Mouse (Mus musculus) right cerebral cortex, postnatal 4 days (tissue): ENCODE measurements around the gene Tmem210.

Source experiments
- DNase-seq: peaks from one replicate; pipeline ENCODE4 v3.0.0-alpha.2; 2022

Tmem210 gene

DNA sequence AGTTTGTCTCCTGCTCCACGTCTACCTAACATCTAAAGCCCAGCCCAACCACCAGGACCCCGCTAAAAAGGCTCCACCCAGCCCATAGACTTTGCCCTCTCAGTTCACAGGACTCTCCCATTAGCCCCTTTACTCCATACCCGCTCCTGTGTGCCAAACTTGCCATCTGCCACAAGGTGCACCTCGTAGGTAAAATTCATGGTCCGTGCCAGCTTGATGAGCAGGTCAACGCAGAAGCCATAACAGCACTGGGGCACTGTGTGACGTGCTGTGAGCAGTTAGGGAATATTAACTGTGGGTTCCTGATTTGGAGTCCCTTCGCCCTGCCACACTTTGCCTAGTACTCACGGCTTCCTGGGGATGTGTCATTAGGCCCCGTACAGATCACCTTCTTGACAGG, 10.1 kb downstream of the Tmem210 start:
- no peak for DNase-seq

DNA sequence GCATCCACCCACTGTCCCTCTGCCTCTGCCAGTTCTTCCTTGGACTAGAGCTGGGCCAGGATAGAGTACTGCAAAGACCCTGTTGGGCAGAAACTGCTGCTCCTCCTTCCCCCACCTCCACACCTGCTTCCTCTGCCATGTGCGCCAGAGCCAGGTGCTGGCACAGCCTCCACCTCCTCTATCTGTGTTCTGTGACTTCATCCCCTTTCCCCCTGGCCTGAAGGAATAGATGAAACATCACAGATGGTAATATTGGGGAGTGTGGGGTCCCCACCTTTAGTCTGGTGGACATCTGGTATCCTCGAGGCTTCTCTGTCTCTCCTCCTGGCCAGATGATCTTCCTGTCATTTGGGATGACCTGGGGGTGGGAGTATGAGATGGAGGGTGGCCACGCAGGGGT, 15.5 kb downstream of the Tmem210 start:
- no peak for DNase-seq

GRCm38 (mm10) chr2:25303931-25304656, 16.1 kb downstream of the Tmem210 start:
- no peak for DNase-seq

- peak; percentile 52 for DNase-seq
Observed at GRCm38 (mm10) chr2:25304657-25305541, 17.0 kb downstream of the Tmem210 start.

DNA sequence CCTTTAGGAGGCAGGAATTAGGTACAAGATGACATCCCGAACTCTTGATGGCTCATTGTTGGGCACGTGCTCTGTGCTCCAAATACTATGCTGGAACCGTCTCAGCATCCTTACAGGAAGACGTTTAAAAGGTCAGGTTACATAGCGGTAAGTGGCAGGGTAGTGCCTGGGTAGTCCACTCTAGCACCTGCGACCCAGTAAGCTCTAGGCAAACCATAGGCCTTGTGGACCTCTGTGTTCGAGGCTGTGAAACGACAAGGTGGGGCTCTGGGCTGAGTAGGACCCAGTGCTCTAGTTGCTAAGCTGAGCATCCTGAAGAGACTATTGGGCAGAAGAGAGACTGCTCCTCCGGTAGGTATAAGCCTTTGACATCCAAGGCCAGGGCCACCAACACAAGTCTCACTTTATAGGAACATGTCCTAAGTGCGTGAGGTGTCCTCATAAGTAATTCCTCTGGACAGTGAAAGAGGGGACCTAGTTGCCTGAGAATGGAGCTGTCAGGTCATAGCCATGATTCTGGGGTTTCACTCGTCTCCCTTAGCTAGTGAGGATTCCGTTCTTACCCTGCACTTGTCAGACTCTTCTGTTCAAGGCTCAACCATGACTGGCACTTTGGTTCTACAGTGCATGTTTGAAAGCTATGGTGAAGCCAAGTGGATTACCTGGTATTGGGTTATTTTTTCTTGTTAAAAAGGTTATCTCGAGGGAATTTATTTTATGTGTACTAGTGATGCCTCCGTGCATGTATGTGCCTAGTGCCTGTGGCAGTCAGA, 17.8 kb downstream of the Tmem210 start:
- DNase-seq = no peak

DNA sequence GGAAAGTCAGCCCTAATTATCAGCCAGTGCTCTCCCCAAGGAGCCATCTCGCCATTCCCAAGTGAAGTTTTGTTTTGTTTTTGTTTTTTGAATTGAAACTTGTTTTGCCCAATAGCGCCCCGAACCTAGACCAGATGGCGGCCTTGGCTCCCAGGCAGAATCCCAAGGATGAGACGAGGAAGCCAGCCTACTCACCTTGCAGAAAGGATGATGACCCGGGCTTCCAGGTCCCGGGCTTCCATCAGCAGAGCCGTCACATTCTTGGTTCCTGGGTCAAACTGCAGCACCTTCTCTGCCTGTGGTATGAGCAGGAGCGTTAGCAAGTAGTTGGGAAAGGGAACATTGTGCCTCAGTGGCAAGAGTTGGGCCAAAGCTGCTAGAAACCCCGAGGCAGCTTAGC, 22.2 kb downstream of the Tmem210 start:
- no peak for DNase-seq

GRCm38 (mm10) chr2:25310969-25311368, 23.0 kb downstream of the Tmem210 start:
- no peak for DNase-seq

- no peak for DNase-seq
Observed at GRCm38 (mm10) chr2:25311491-25311891, 23.5 kb downstream of the Tmem210 start.

GRCm38 (mm10) chr2:25318119-25318966, 30.4 kb downstream of the Tmem210 start:
- no peak for DNase-seq

GRCm38 (mm10) chr2:25318971-25319773, 31.2 kb downstream of the Tmem210 start, which contains the start of gene Grin1:
Gene Grin1, minus strand, starts transcription at chr2:25319187.
- peak; percentile 88 for DNase-seq

DNA sequence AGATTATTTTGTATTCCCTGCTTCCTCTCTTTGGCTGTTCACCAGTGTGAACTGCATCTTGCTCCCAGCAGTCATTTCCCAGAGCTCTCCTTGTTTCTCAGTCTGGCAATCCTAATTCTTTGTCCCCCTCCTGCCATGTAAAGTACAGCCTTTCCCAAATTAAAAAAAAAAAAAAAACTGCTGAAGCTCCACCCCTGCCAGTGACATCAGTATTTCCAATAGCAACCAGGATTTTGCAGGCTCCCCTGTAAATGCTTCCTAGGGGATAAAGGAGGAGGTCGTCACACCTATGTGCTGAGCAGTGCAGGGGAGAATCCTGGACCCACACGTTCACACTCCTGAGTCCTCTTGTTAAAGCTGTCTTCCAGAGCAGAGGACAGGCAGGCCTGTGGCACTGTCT, 32.1 kb downstream of the Tmem210 start:
- DNase-seq = no peak

GRCm38 (mm10) chr2:25326036-25326435, 38.1 kb downstream of the Tmem210 start:
- no peak for DNase-seq

- DNase-seq = peak; percentile 47
Observed at GRCm38 (mm10) chr2:25328440-25328839, 40.5 kb downstream of the Tmem210 start.

DNA sequence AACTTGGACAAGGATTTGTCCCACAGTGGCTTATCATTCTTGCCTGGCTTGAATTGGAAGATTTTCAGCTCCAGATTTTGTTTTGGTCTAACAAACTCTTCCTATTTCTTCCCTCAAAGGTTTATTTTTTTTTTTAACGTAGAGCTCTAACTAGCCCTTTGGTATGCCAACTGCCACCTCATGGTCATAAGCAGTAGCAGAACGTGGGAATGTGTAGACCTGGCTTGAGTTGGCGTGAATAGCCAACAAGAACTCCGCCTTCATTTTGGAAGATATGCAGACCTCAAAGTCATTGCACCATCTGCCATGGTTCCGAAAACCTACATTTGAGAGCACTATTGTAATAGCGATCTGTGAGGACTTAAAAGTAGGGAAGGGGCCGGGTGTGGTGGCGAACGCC, 43.5 kb downstream of the Tmem210 start:
- no peak for DNase-seq

- DNase-seq = peak; percentile 99
Observed at GRCm38 (mm10) chr2:25332286-25333160, 44.6 kb downstream of the Tmem210 start, which contains the start of gene Man1b1. Gene Man1b1, plus strand, starts transcription at chr2:25332338.

DNA sequence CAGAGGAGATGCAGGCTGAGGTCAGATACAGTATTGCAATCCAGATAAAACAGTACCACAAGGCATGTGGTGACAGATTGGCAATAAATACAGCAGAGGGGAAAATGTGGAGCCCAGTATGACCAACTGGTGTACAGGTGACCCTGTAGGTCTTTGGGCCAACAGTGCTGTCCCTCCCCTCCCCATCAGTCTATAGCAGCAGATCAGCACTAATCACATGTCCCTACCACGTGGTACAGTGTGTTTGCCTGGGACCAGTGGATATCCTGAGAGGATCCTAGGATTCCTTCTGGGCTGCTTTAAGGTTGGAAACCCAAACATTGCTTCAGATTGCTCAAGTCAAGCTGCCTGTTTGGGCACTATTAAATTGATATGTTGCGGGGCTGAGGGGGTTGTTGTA, 45.6 kb downstream of the Tmem210 start:
- no peak for DNase-seq

DNA sequence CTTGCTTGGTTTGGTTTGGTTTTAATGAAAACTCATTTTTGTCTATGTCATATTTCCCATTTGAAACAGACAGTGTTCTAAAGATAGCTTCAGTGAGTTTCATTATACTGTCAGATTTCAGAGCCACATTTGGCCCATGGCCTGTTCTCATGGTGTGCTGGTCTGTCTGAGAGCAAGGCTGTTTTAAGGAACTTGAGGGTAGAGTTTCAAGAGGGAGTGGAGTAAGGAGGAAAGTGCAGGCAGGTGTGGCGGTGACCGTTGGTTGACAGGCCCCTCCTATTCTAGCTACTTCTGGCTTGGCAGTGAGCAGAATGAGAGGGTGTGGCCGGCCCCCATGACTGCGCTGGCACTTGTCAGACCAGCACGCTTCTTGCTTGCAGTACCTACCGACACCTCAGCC, 50.4 kb downstream of the Tmem210 start:
- no peak for DNase-seq
